Mouse (Mus musculus): ENCODE data around the gene Pex19. TPM values are rescaled to one million over a fixed set of nuclear protein-coding genes. Genes with fewer than 3 reads are reported as not detected.

Pex19 gene
- polyA plus RNA-seq, 1 experiment, result 68.5 TPM

- Histone ChIP-seq H3K27ac (ENCODE audit: control insufficient read depth, insufficient read depth, low read length) (no peak overlapping the region), H3K4me3 (ENCODE audit: control insufficient read depth, insufficient read depth, low read length) (no peak overlapping the region), H3K4me1 (replicated peaks; ENCODE audit: control insufficient read depth, insufficient read depth, low read length) (no peaks in the 10 kb centered on the region), H3K36me3 (ENCODE audit: control insufficient read depth, insufficient read depth, low read length) (peaks cover 100% of the 10 kb centered on the region), H3K27me3 (ENCODE audit: control insufficient read depth, insufficient read depth, low read length) (no peaks in the 10 kb centered on the region)
- WGBS, result 96% methylated on average over 5 of the region's 5 CpGs
- DNase-seq, result no peak
- TF ChIP-seq POLR2A (IDR thresholded peaks at IDR 0.05; ENCODE audit: control insufficient read depth, extremely low read depth, insufficient read depth, low read length, poor library complexity), result no peak
- no peak for TF ChIP-seq CTCF (IDR thresholded peaks at IDR 0.05; ENCODE audit: borderline replicate concordance, control insufficient read depth, extremely low read depth, insufficient read depth, low read length, poor library complexity)
These were observed 9.6 kb upstream of the Pex19 start for GRCm38 (mm10) chr1:172116948-172117347.

- no peak overlapping the region for H3K27ac ChIP-seq (ENCODE audit: control insufficient read depth, insufficient read depth, low read length)
- no peaks in the 10 kb centered on the region for H3K27me3 ChIP-seq (ENCODE audit: control insufficient read depth, insufficient read depth, low read length)
- no peak for DNase-seq
- H3K4me1 ChIP-seq (replicated peaks; ENCODE audit: control insufficient read depth, insufficient read depth, low read length), result no peaks in the 10 kb centered on the region
- no peak for TF ChIP-seq POLR2A (IDR thresholded peaks at IDR 0.05; ENCODE audit: control insufficient read depth, extremely low read depth, insufficient read depth, low read length, poor library complexity)
- no peak for TF ChIP-seq CTCF (IDR thresholded peaks at IDR 0.05; ENCODE audit: borderline replicate concordance, control insufficient read depth, extremely low read depth, insufficient read depth, low read length, poor library complexity)
- peaks cover 81% of the 10 kb centered on the region for H3K36me3 ChIP-seq (ENCODE audit: control insufficient read depth, insufficient read depth, low read length)
- no peak overlapping the region for H3K4me3 ChIP-seq (ENCODE audit: control insufficient read depth, insufficient read depth, low read length)
- 83% methylated on average over 6 of the region's 6 CpGs for WGBS
These were observed 7.5 kb upstream of the Pex19 start for GRCm38 (mm10) chr1:172119100-172119499.

- TF ChIP-seq POLR2A (IDR thresholded peaks at IDR 0.05; ENCODE audit: control insufficient read depth, extremely low read depth, insufficient read depth, low read length, poor library complexity) (no peak), CTCF (IDR thresholded peaks at IDR 0.05; ENCODE audit: borderline replicate concordance, control insufficient read depth, extremely low read depth, insufficient read depth, low read length, poor library complexity) (no peak)
- peak; percentile 21 for DNase-seq
- H3K36me3 ChIP-seq (ENCODE audit: control insufficient read depth, insufficient read depth, low read length), result peaks cover 74% of the 10 kb centered on the region
- no peaks in the 10 kb centered on the region for H3K27me3 ChIP-seq (ENCODE audit: control insufficient read depth, insufficient read depth, low read length)
- H3K4me1 ChIP-seq (replicated peaks; ENCODE audit: control insufficient read depth, insufficient read depth, low read length), result no peaks in the 10 kb centered on the region
- WGBS, result 59% methylated on average over 3 of the region's 3 CpGs
- H3K27ac ChIP-seq (ENCODE audit: control insufficient read depth, insufficient read depth, low read length), result no peak overlapping the region
- H3K4me3 ChIP-seq (ENCODE audit: control insufficient read depth, insufficient read depth, low read length), result no peak overlapping the region
These were observed 6.8 kb upstream of the Pex19 start for GRCm38 (mm10) chr1:172119720-172120119.

GRCm38 (mm10) chr1:172122671-172123070 lies 3.9 kb upstream of the Pex19 start:
- H3K36me3 ChIP-seq (ENCODE audit: control insufficient read depth, insufficient read depth, low read length), result peaks cover 45% of the 10 kb centered on the region
- no peak for DNase-seq
- WGBS, result 90% methylated on average over 2 of the region's 2 CpGs

GRCm38 (mm10) chr1:172124572-172124971 lies 2.0 kb upstream of the Pex19 start:
- Histone ChIP-seq H3K4me3 (ENCODE audit: control insufficient read depth, insufficient read depth, low read length) (no peak overlapping the region), H3K27me3 (ENCODE audit: control insufficient read depth, insufficient read depth, low read length) (no peaks in the 10 kb centered on the region), H3K36me3 (ENCODE audit: control insufficient read depth, insufficient read depth, low read length) (peaks cover 31% of the 10 kb centered on the region), H3K4me1 (replicated peaks; ENCODE audit: control insufficient read depth, insufficient read depth, low read length) (peaks cover 7% of the 10 kb centered on the region), H3K27ac (ENCODE audit: control insufficient read depth, insufficient read depth, low read length) (no peak overlapping the region)
- TF ChIP-seq POLR2A (IDR thresholded peaks at IDR 0.05; ENCODE audit: control insufficient read depth, extremely low read depth, insufficient read depth, low read length, poor library complexity), result no peak
- no peak for TF ChIP-seq CTCF (IDR thresholded peaks at IDR 0.05; ENCODE audit: borderline replicate concordance, control insufficient read depth, extremely low read depth, insufficient read depth, low read length, poor library complexity)
- DNase-seq, result no peak
- WGBS, result 89% methylated on average over 6 of the region's 6 CpGs

More at GRCm38 (mm10) chr1:172122671-172123070, 3.9 kb upstream of the Pex19 start:
- Histone ChIP-seq H3K27ac (ENCODE audit: control insufficient read depth, insufficient read depth, low read length) (no peak overlapping the region), H3K4me3 (ENCODE audit: control insufficient read depth, insufficient read depth, low read length) (no peak overlapping the region), H3K4me1 (replicated peaks; ENCODE audit: control insufficient read depth, insufficient read depth, low read length) (peaks cover 6% of the 10 kb centered on the region), H3K27me3 (ENCODE audit: control insufficient read depth, insufficient read depth, low read length) (no peaks in the 10 kb centered on the region)
- TF ChIP-seq POLR2A (IDR thresholded peaks at IDR 0.05; ENCODE audit: control insufficient read depth, extremely low read depth, insufficient read depth, low read length, poor library complexity) (no peak), CTCF (IDR thresholded peaks at IDR 0.05; ENCODE audit: borderline replicate concordance, control insufficient read depth, extremely low read depth, insufficient read depth, low read length, poor library complexity) (no peak)

GRCm38 (mm10) chr1:172127487-172127886 lies 932 bp downstream of the Pex19 start:
- 73% methylated on average over 5 of the region's 5 CpGs for WGBS
- Histone ChIP-seq H3K27ac (ENCODE audit: control insufficient read depth, insufficient read depth, low read length) (no peak overlapping the region), H3K4me3 (ENCODE audit: control insufficient read depth, insufficient read depth, low read length) (no peak overlapping the region), H3K4me1 (replicated peaks; ENCODE audit: control insufficient read depth, insufficient read depth, low read length) (peaks cover 7% of the 10 kb centered on the region), H3K27me3 (ENCODE audit: control insufficient read depth, insufficient read depth, low read length) (no peaks in the 10 kb centered on the region), H3K36me3 (ENCODE audit: control insufficient read depth, insufficient read depth, low read length) (peaks cover 21% of the 10 kb centered on the region)
- DNase-seq, result no peak
- TF ChIP-seq POLR2A (IDR thresholded peaks at IDR 0.05; ENCODE audit: control insufficient read depth, extremely low read depth, insufficient read depth, low read length, poor library complexity) (no peak), CTCF (IDR thresholded peaks at IDR 0.05; ENCODE audit: borderline replicate concordance, control insufficient read depth, extremely low read depth, insufficient read depth, low read length, poor library complexity) (no peak)

GRCm38 (mm10) chr1:172128563-172128962 lies 2.0 kb downstream of the Pex19 start:
- Histone ChIP-seq H3K4me3 (ENCODE audit: control insufficient read depth, insufficient read depth, low read length) (no peak overlapping the region), H3K27ac (ENCODE audit: control insufficient read depth, insufficient read depth, low read length) (no peak overlapping the region), H3K36me3 (ENCODE audit: control insufficient read depth, insufficient read depth, low read length) (peaks cover 26% of the 10 kb centered on the region), H3K4me1 (replicated peaks; ENCODE audit: control insufficient read depth, insufficient read depth, low read length) (peaks cover 7% of the 10 kb centered on the region), H3K27me3 (ENCODE audit: control insufficient read depth, insufficient read depth, low read length) (no peaks in the 10 kb centered on the region)
- no peak for TF ChIP-seq POLR2A (IDR thresholded peaks at IDR 0.05; ENCODE audit: control insufficient read depth, extremely low read depth, insufficient read depth, low read length, poor library complexity)
- TF ChIP-seq CTCF (IDR thresholded peaks at IDR 0.05; ENCODE audit: borderline replicate concordance, control insufficient read depth, extremely low read depth, insufficient read depth, low read length, poor library complexity), result no peak
- DNase-seq, result no peak
- 96% methylated on average over 15 of the region's 15 CpGs for WGBS

Measured in thymus, adult 2 months (tissue).